Mouse (Mus musculus): Measurements from ENCODE around the gene Vps9d1. TPM values are rescaled to one million over a fixed set of nuclear protein-coding genes. Genes with fewer than 3 reads are reported as not detected.
"Not testable (repeated sequence)": the region's sequence is repeated elsewhere in the genome, so short reads cannot be mapped to it uniquely, and the experiment has no call there.

Vps9d1 gene
- polyA plus RNA-seq, 1 experiment from 2014 or later = 17.3 TPM

DNA sequence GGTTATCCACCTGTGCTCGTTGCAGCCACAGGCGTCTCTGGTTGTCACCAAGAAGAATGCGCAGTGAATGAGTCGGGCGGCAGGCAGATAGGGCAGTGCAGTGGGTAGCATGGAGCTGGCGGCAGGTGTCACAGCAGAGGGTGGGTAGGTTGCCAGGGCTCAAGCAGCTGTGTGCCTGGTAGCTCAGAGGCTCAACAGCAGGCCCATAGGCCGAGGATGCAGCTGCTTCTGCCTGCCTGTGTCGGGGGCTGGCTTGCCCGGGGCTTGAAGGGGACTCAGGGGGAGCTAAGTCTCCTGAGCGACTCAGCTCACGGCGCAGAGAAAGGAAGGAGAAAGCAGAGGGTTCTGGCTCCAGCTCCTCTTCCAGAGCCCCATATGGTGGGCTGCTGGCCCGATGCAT, 20.8 kb downstream of the Vps9d1 start:
- Histone ChIP-seq H3K4me3 (replicated peaks; ENCODE audit: low read depth, low read length) (no peak overlapping the region), H3K4me1 (replicated peaks; ENCODE audit: insufficient read depth, low read length) (peaks cover 12% of the 10 kb centered on the region; the same call in 1 of the 2 replicates), H3K27ac (no peak overlapping the region), H3K36me3 (ENCODE audit: insufficient read depth, low read length) (no peaks in the 10 kb centered on the region), H3K4me2 (ENCODE audit: low read length) (no peak overlapping the region), H3K9me3 (replicated peaks; ENCODE audit: low read length) (no peaks in the 10 kb centered on the region), H3K27me3 (ENCODE audit: insufficient read depth, low read length) (no peaks in the 10 kb centered on the region), H3K9ac (ENCODE audit: low read depth, low read length) (no peak overlapping the region)
- 64% methylated on average over 13 of the region's 13 CpGs for WGBS
- DNase-seq (ENCODE audit: low spot score) (no peak), ATAC-seq (replicated peaks; ENCODE audit: low FRiP score, low read depth) (no peak)
- no peak for TF ChIP-seq CTCF (IDR thresholded peaks at IDR 0.05; ENCODE audit: low read depth)

DNA sequence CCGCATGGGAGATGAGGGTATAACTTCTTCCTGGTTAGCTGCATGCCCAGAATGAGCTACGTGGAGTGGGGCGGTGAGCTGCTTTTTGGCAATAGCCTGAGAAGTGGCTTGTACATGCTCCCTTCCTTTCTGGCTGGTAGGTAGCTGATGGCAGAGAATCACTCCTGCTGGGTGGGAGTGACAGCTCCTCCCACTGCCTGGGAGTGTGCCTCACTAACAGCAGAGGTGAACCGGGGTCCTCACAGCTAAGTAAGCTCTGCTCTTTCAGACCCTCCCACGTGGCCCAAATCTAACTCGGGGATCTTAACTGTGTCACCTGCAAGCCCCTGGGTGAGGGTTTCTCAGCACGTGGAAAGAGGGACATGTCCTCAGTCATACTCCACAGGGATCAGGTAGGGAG, 21.6 kb downstream of the Vps9d1 start:
- DNase-seq (ENCODE audit: low spot score) (no peak), ATAC-seq (replicated peaks; ENCODE audit: low FRiP score, low read depth) (no peak)
- H3K4me2 ChIP-seq (ENCODE audit: low read length) = no peak overlapping the region
- 21% methylated on average over 7 of the region's 7 CpGs for WGBS
- 0 out of 2 replicates have a peak, but pooled peaks cover 4% of the 10 kb centered on the region for H3K36me3 ChIP-seq (ENCODE audit: insufficient read depth, low read length)
- no peaks in the 10 kb centered on the region for H3K9me3 ChIP-seq (replicated peaks; ENCODE audit: low read length)
- no peaks in the 10 kb centered on the region for H3K27me3 ChIP-seq (ENCODE audit: insufficient read depth, low read length)
- H3K4me1 ChIP-seq (replicated peaks; ENCODE audit: insufficient read depth, low read length) = peaks cover 12% of the 10 kb centered on the region; the same call in 1 of the 2 replicates
- H3K4me3 ChIP-seq (replicated peaks; ENCODE audit: low read depth, low read length) = no peak overlapping the region
- no peak for TF ChIP-seq CTCF (IDR thresholded peaks at IDR 0.05; ENCODE audit: low read depth)
- no peak overlapping the region for H3K9ac ChIP-seq (ENCODE audit: low read depth, low read length)
- H3K27ac ChIP-seq = no peak overlapping the region

DNA sequence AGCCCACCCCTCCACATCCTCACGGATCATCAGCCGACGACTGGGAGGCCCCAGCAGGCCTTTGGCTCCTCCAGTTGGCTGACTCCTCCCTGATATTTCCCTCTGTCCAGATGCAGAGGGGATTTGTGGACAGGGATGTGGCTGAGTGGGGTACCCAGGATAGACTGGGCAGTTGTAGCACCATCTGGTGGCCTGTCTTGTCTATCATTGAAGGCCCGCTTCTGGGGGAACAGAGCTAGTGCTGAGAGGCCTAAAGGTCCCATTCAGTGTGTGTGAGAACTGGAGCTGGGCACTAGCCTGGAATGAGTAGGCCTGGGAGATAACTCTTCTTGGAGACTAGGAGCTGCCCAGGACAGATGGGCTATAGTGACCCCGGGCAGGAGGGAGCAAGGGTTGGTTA, 22.4 kb downstream of the Vps9d1 start:
- Histone ChIP-seq H3K9me3 (replicated peaks; ENCODE audit: low read length) (no peaks in the 10 kb centered on the region), H3K36me3 (ENCODE audit: insufficient read depth, low read length) (0 out of 2 replicates have a peak, but pooled peaks cover 5% of the 10 kb centered on the region), H3K27me3 (ENCODE audit: insufficient read depth, low read length) (no peaks in the 10 kb centered on the region), H3K27ac (no peak overlapping the region), H3K9ac (ENCODE audit: low read depth, low read length) (no peak overlapping the region), H3K4me1 (replicated peaks; ENCODE audit: insufficient read depth, low read length) (peaks cover 12% of the 10 kb centered on the region; the same call in 1 of the 2 replicates), H3K4me2 (ENCODE audit: low read length) (no peak overlapping the region), H3K4me3 (replicated peaks; ENCODE audit: low read depth, low read length) (no peak overlapping the region)
- ATAC-seq (replicated peaks; ENCODE audit: low FRiP score, low read depth) (no peak), DNase-seq (ENCODE audit: low spot score) (peak; percentile 47)
- 32% methylated on average over 5 of the region's 5 CpGs for WGBS
- peak; percentile 62 for TF ChIP-seq CTCF (IDR thresholded peaks at IDR 0.05; ENCODE audit: low read depth)

DNA sequence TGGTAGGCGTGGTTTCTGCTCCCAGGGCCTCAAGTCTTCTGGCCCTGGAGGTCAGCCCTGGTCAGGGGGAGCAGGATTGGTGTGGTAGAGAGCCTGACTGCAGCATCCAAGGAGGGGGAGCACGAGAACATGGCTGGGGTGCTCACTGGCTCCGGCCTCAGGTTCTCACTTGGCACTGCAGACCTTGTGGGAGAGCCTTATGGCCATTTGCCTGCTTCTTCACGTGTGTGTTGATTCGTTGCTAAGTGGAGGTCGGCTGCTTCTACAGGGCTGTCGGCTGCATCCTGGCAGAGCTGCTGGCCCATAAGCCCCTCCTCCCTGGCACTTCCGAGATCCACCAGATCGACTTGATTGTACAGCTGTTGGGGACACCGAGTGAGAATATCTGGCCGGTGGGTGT, 23.8 kb downstream of the Vps9d1 start:
- not testable (repeated sequence) for H3K36me3 ChIP-seq (ENCODE audit: insufficient read depth, low read length); H3K9ac ChIP-seq (ENCODE audit: low read depth, low read length); ATAC-seq (replicated peaks; ENCODE audit: low FRiP score, low read depth); DNase-seq (ENCODE audit: low spot score); H3K9me3 ChIP-seq (replicated peaks; ENCODE audit: low read length); H3K27me3 ChIP-seq (ENCODE audit: insufficient read depth, low read length); H3K4me3 ChIP-seq (replicated peaks; ENCODE audit: low read depth, low read length); H3K27ac ChIP-seq; H3K4me2 ChIP-seq (ENCODE audit: low read length)
- 84% methylated on average over 10 of the region's 11 CpGs for WGBS
- peaks cover 13% of the 10 kb centered on the region; the same call in 1 of the 2 replicates for H3K4me1 ChIP-seq (replicated peaks; ENCODE audit: insufficient read depth, low read length)

DNA sequence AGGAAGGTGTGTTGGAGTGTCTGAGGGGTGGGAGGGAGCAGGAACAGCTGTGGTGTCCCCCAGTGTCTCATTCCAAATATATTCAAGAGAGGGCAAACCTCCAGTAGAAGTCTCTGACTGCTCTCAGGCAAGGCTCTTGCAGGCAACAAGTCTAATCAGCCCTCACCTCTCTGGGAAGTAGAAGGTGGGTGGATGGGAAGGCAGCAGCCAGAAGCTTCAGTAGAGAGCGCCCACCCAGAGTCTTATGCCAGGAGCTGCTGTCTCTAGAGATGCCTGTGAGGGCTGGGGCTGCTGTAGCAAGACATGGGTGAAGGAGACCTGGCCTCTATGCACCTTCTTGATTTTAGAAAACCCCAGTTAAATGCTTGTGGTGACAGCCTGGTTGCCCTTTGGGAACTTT, 25.7 kb downstream of the Vps9d1 start:
- H3K27me3 ChIP-seq (ENCODE audit: insufficient read depth, low read length) = no peaks in the 10 kb centered on the region
- H3K4me3 ChIP-seq (replicated peaks; ENCODE audit: low read depth, low read length) = no peak overlapping the region
- WGBS = 93% methylated on average over 1 of the region's 1 CpGs
- no peak overlapping the region for H3K9ac ChIP-seq (ENCODE audit: low read depth, low read length)
- H3K9me3 ChIP-seq (replicated peaks; ENCODE audit: low read length) = no peaks in the 10 kb centered on the region
- no peak overlapping the region for H3K27ac ChIP-seq
- ATAC-seq (replicated peaks; ENCODE audit: low FRiP score, low read depth) = no peak
- H3K4me2 ChIP-seq (ENCODE audit: low read length) = no peak overlapping the region
- H3K36me3 ChIP-seq (ENCODE audit: insufficient read depth, low read length) = 0 out of 2 replicates have a peak, but pooled peaks cover 5% of the 10 kb centered on the region
- TF ChIP-seq CTCF (IDR thresholded peaks at IDR 0.05; ENCODE audit: low read depth) = no peak
- no peak for DNase-seq (ENCODE audit: low spot score)
- H3K4me1 ChIP-seq (replicated peaks; ENCODE audit: insufficient read depth, low read length) = peaks cover 8% of the 10 kb centered on the region; the same call in 1 of the 2 replicates

DNA sequence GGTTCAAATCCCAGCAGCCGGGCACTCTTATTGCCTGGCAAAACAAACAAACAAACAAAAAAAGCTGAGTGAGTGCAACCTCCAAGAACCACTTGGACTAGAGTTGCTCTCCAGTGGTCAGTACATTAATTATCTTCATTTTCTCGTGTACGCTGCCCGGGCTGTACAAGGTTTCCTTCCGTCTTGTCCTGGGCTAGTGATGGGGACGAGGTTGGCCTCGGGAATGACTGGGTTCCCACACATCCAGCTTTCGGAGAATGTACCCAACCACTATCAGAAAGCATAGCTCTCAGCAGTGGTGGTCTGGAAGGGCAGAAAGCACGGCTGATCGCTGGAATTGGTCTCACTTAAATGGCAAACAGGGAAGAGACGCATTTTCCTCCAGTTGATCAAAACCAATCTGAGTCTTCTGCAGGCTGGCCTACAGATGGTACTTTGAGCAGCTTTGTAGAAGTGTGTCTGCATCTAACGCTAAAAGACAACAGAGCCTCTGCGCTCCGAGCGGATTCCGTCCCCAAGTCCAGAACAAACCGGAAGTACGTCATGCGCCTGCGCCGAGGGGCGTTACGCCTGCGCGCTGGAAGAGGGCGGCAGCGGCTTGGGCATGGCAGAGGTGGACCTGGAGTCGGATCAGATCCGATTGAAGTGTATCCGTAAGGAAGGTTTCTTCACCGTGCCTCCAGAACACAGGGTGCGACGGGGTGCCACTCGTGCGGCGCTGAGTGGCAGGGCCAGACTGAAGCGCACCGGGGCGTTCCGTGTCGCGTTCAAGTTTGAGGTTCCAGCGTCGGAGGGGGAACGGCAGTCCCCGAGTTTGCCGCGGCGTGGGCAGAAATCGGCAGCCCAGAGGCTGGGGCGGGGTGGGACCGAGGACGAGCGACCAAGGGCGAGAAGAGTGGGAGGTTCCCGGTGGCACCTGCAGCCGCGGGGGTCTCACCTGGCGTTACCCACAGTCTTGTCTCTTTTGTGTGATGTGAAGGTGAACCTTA, 29.6 kb downstream of the Vps9d1 start, which contains the start of gene Cdk10:
TSS of gene Cdk10 (plus strand) at position 565 of the 989 bp plus-strand sequence.
- H3K9ac ChIP-seq (ENCODE audit: low read depth, low read length) = peak within 1 kb of the TSS; percentile 73
- H3K27me3 ChIP-seq (ENCODE audit: insufficient read depth, low read length) = no peaks in the 10 kb centered on the region
- ATAC-seq (replicated peaks; ENCODE audit: low FRiP score, low read depth) = peak; percentile 76
- H3K27ac ChIP-seq = peak within 1 kb of the TSS; percentile 90
- peak; percentile 94 for DNase-seq (ENCODE audit: low spot score)
- peak; percentile 5; the same call in 1 of the 2 replicates for TF ChIP-seq CTCF (IDR thresholded peaks at IDR 0.05; ENCODE audit: low read depth)
- peak within 1 kb of the TSS; percentile 91 for H3K4me2 ChIP-seq (ENCODE audit: low read length)
- peak within 1 kb of the TSS; percentile 62 for H3K4me3 ChIP-seq (replicated peaks; ENCODE audit: low read depth, low read length)
- H3K4me1 ChIP-seq (replicated peaks; ENCODE audit: insufficient read depth, low read length) = peaks cover 8% of the 10 kb centered on the region; the same call in 1 of the 2 replicates
- H3K36me3 ChIP-seq (ENCODE audit: insufficient read depth, low read length) = 0 out of 2 replicates have a peak, but pooled peaks cover 5% of the 10 kb centered on the region
- H3K9me3 ChIP-seq (replicated peaks; ENCODE audit: low read length) = no peaks in the 10 kb centered on the region
- WGBS = 1% methylated on average over 59 of the region's 59 CpGs
